Mouse (Mus musculus) C2C12 (cell line): Measurements from ENCODE around the gene Ddx21.

Source experiments
- CEBPB ChIP-seq: IDR thresholded peaks from one replicate; pipeline ENCODE4 v1.6.1; 2011; ENCODE audit warnings: low read depth, mild to moderate bottlenecking, control low read depth, moderate library complexity
- CTCF ChIP-seq: IDR thresholded peaks from one replicate; pipeline ENCODE4 v1.5.1; 2011; ENCODE audit not compliant: control insufficient read depth, insufficient read depth, insufficient read length
- FOSL1 ChIP-seq: IDR thresholded peaks from one replicate; pipeline ENCODE4 v1.8.0; 2011; ENCODE audit warnings: mild to moderate bottlenecking, low read length; ENCODE audit not compliant: poor library complexity, insufficient read depth, severe bottlenecking
- MAX ChIP-seq: IDR thresholded peaks from one replicate; pipeline ENCODE4 v1.6.1; 2011; ENCODE audit warnings: mild to moderate bottlenecking, control low read depth
- MYOD1 ChIP-seq: IDR thresholded peaks from one replicate; pipeline ENCODE4 v1.6.1; 2011; ENCODE audit warnings: low read depth; ENCODE audit not compliant: control insufficient read depth, insufficient read length
- MYOG ChIP-seq: IDR thresholded peaks from one replicate; pipeline ENCODE4 v1.6.1; 2011; ENCODE audit not compliant: control insufficient read depth, insufficient read length; ENCODE audit errors: extremely low read depth
- USF1 ChIP-seq: IDR thresholded peaks from one replicate; pipeline ENCODE4 v1.6.1; 2011; ENCODE audit warnings: low read depth, mild to moderate bottlenecking, control low read depth, moderate library complexity

- TF ChIP-seq CTCF (no peak), CEBPB (no peak), MAX (no peak), MYOD1 (no peak), USF1 (no peak), FOSL1 (no peak), MYOG (no peak)
Measured at GRCm38 (mm10) chr10:62545759-62546158, 56.3 kb downstream of the Ddx21 start.
